Mouse (Mus musculus) MEL (cell line): ENCODE data around the gene Fads1. TPM values are rescaled to one million over a fixed set of nuclear protein-coding genes. Genes with fewer than 3 reads are reported as not detected.

Experiments used
- DNase-seq: peaks from one replicate; pipeline ENCODE4 v3.0.0; 2011; ENCODE audit warnings: low read depth, low spot score
- H3K27ac ChIP-seq: 2 replicates; pipeline ENCODE4 v1.5.1; 2012; ENCODE audit warnings: low read depth, mild to moderate bottlenecking, control low read depth, low read length, moderate library complexity; ENCODE audit not compliant: control insufficient read depth
- H3K27me3 ChIP-seq, 2 experiments: fragments of 150-350 bp in 1 of 2; sonication (generic) in 1 of 2; 2 replicates each; pipeline ENCODE4 v1.6.1; 2012; ENCODE audit warnings: low read length in 2 of 2, mild to moderate bottlenecking in 2 of 2, improper control_type of control experiment in 1 of 2, moderate library complexity in 1 of 2; ENCODE audit not compliant: insufficient read depth in 2 of 2, control insufficient read depth in 1 of 2
- H3K36me3 ChIP-seq, 2 experiments: 2 replicates each; pipeline ENCODE4 v1.6.1; 2012 to 2014; ENCODE audit warnings: low read length in 2 of 2, improper control_type of control experiment in 1 of 2, inconsistent platforms in 1 of 2, mild to moderate bottlenecking in 1 of 2; ENCODE audit not compliant: insufficient read depth in 2 of 2, control insufficient read depth in 1 of 2
- H3K4me1 ChIP-seq, 2 experiments: fragments of 150-350 bp in 1 of 2; sonication (generic) in 1 of 2; 2 replicates each; pipeline ENCODE4 v1.6.1; 2012; ENCODE audit warnings: low read length in 2 of 2, improper control_type of control experiment in 1 of 2, mild to moderate bottlenecking in 1 of 2; ENCODE audit not compliant: insufficient read depth in 2 of 2, control insufficient read depth in 1 of 2
- H3K4me3 ChIP-seq, 2 experiments: fragments of 150-350 bp in 1 of 2; sonication (generic) in 1 of 2; 2 replicates each; pipeline ENCODE4 v1.5.1; 2012; ENCODE audit warnings: low read depth in 2 of 2, low read length in 2 of 2, mild to moderate bottlenecking in 2 of 2, moderate library complexity in 2 of 2, control low read depth in 1 of 2, improper control_type of control experiment in 1 of 2; ENCODE audit not compliant: control insufficient read depth in 1 of 2, insufficient read depth in 1 of 2
- H3K79me2 ChIP-seq: 2 replicates; pipeline ENCODE4 v1.6.1; 2012; ENCODE audit warnings: mild to moderate bottlenecking, low read length, moderate library complexity; ENCODE audit not compliant: control insufficient read depth, poor library complexity, insufficient read depth
- H3K9ac ChIP-seq: 2 replicates; pipeline ENCODE4 v1.6.1; 2012; ENCODE audit warnings: low read depth, mild to moderate bottlenecking, control low read depth, low read length, moderate library complexity; ENCODE audit not compliant: control insufficient read depth, poor library complexity, severe bottlenecking
- H3K9me3 ChIP-seq: fragments of 150-350 bp; sonication (generic); replicated peaks from 2 replicates; pipeline ENCODE4 v1.6.1; 2012; ENCODE audit warnings: mild to moderate bottlenecking, low read length, improper control_type of control experiment, moderate library complexity; ENCODE audit not compliant: insufficient read depth
- BHLHE40 ChIP-seq: IDR thresholded peaks from 2 replicates; pipeline ENCODE4 v1.6.1; 2012; ENCODE audit warnings: low read depth, mild to moderate bottlenecking, inconsistent platforms, low read length, improper control_type of control experiment, borderline replicate concordance
- CHD1 ChIP-seq: IDR thresholded peaks from 2 replicates; pipeline ENCODE4 v1.6.1; 2012; ENCODE audit warnings: low read depth, mild to moderate bottlenecking, inconsistent platforms, low read length, improper control_type of control experiment
- CHD2 ChIP-seq: IDR thresholded peaks from 2 replicates; pipeline ENCODE4 v1.6.1; 2011; ENCODE audit warnings: low read length, improper control_type of control experiment
- CTCF ChIP-seq, 3 experiments: IDR thresholded peaks in 2 of 3; conservative IDR thresholded peaks in 1 of 3; 2 replicates each; pipeline ENCODE4 v1.5.1; 2011 to 2012; ENCODE audit warnings: low read length in 3 of 3, low read depth in 2 of 3, mild to moderate bottlenecking in 2 of 3, improper control_type of control experiment in 1 of 3, inconsistent platforms in 1 of 3, mixed read lengths in 1 of 3, moderate library complexity in 1 of 3; ENCODE audit not compliant: control insufficient read depth in 1 of 3, insufficient read depth in 1 of 3, poor library complexity in 1 of 3, severe bottlenecking in 1 of 3
- ELF1 ChIP-seq: IDR thresholded peaks from 2 replicates; pipeline ENCODE4 v1.6.1; 2014; ENCODE audit warnings: low read depth, mild to moderate bottlenecking, inconsistent platforms, low read length, improper control_type of control experiment, moderate library complexity
- ETS1 ChIP-seq: IDR thresholded peaks from 2 replicates; pipeline ENCODE4 v1.6.1; 2012; ENCODE audit warnings: low read depth, mild to moderate bottlenecking, inconsistent platforms, low read length, improper control_type of control experiment, moderate library complexity
- GABPA ChIP-seq: IDR thresholded peaks from 2 replicates; pipeline ENCODE4 v1.6.1; 2012; ENCODE audit warnings: low read depth, mild to moderate bottlenecking, inconsistent platforms, low read length, improper control_type of control experiment, moderate library complexity
- GATA1 ChIP-seq: IDR thresholded peaks from 2 replicates; pipeline ENCODE4 v1.6.1; 2011; ENCODE audit warnings: low read depth, low read length, improper control_type of control experiment
- HCFC1 ChIP-seq: IDR thresholded peaks from 2 replicates; pipeline ENCODE4 v1.6.1; 2012; ENCODE audit warnings: low read depth, mild to moderate bottlenecking, inconsistent platforms, low read length, improper control_type of control experiment, moderate library complexity
- KAT2A ChIP-seq: conservative IDR thresholded peaks from 2 replicates; pipeline ENCODE4 v1.6.1; 2012; ENCODE audit warnings: low read depth, low read length, improper control_type of control experiment, inconsistent platforms
- MAZ ChIP-seq: IDR thresholded peaks from 2 replicates; pipeline ENCODE4 v1.6.1; 2012; ENCODE audit warnings: low read depth, mild to moderate bottlenecking, inconsistent platforms, low read length, improper control_type of control experiment
- MEF2A ChIP-seq: IDR thresholded peaks from 2 replicates; pipeline ENCODE4 v1.6.1; 2014; ENCODE audit warnings: low read depth, mild to moderate bottlenecking, inconsistent platforms, low read length, improper control_type of control experiment; ENCODE audit not compliant: poor library complexity, insufficient replicate concordance, severe bottlenecking; ENCODE audit errors: extremely low read depth
- MYC ChIP-seq: IDR thresholded peaks from 2 replicates; pipeline ENCODE4 v1.6.1; 2011; ENCODE audit warnings: low read depth, mild to moderate bottlenecking, low read length, improper control_type of control experiment, moderate library complexity
- NRF1 ChIP-seq: IDR thresholded peaks from 2 replicates; pipeline ENCODE4 v1.6.1; 2014; ENCODE audit warnings: low read depth, mild to moderate bottlenecking, inconsistent platforms, low read length, improper control_type of control experiment, moderate library complexity; ENCODE audit not compliant: poor library complexity, insufficient read depth, severe bottlenecking
- POLR2A ChIP-seq, 2 experiments: IDR thresholded peaks; 2 replicates each; pipeline ENCODE4 v1.6.1; 2011 to 2012; ENCODE audit warnings: low read length in 2 of 2, mild to moderate bottlenecking in 2 of 2, control low read depth in 1 of 2, improper control_type of control experiment in 1 of 2, low read depth in 1 of 2, moderate library complexity in 1 of 2; ENCODE audit not compliant: control insufficient read depth in 1 of 2, insufficient read depth in 1 of 2, poor library complexity in 1 of 2
- RAD21 ChIP-seq: IDR thresholded peaks from 2 replicates; pipeline ENCODE4 v1.6.1; 2011; ENCODE audit warnings: mild to moderate bottlenecking, low read depth, low read length, improper control_type of control experiment
- RCOR1 ChIP-seq: IDR thresholded peaks from 2 replicates; pipeline ENCODE4 v1.6.1; 2012; ENCODE audit warnings: low read depth, mild to moderate bottlenecking, inconsistent platforms, low read length, improper control_type of control experiment
- SMC3 ChIP-seq: IDR thresholded peaks from 2 replicates; pipeline ENCODE4 v1.6.1; 2011; ENCODE audit warnings: low read depth, low read length, improper control_type of control experiment
- TBP ChIP-seq: IDR thresholded peaks from 2 replicates; pipeline ENCODE4 v1.8.0; 2011; ENCODE audit warnings: low read depth, low read length, improper control_type of control experiment
- TCF12 ChIP-seq: IDR thresholded peaks from 2 replicates; pipeline ENCODE4 v1.6.1; 2014; ENCODE audit warnings: low read depth, mild to moderate bottlenecking, inconsistent platforms, low read length, improper control_type of control experiment, moderate library complexity
- UBTF ChIP-seq: IDR thresholded peaks from 2 replicates; pipeline ENCODE4 v1.6.1; 2012; ENCODE audit warnings: low read depth, mild to moderate bottlenecking, inconsistent platforms, low read length, improper control_type of control experiment, moderate library complexity, borderline replicate concordance; ENCODE audit not compliant: insufficient read depth
- USF2 ChIP-seq, 2 experiments: IDR thresholded peaks; 2 replicates each; pipeline ENCODE4 v1.6.1; 2011 to 2012; ENCODE audit warnings: improper control_type of control experiment in 2 of 2, low read length in 2 of 2, borderline replicate concordance in 1 of 2, inconsistent platforms in 1 of 2, low read depth in 1 of 2, mild to moderate bottlenecking in 1 of 2; ENCODE audit not compliant: insufficient read depth in 1 of 2
- ZKSCAN1 ChIP-seq: IDR thresholded peaks from 2 replicates; pipeline ENCODE4 v1.6.1; 2012; ENCODE audit warnings: low read depth, mild to moderate bottlenecking, inconsistent platforms, low read length, improper control_type of control experiment, moderate library complexity
- polyA plus RNA-seq, 2 experiments: library from polyadenylated mRNA; stranded (reverse) in 1 of 2; unstranded in 1 of 2; fragments of >175 nt in 1 of 2; fragments of >200 nt in 1 of 2; gene quantifications; 2 replicates each; pipeline versions ENCODE4 v1.2.1 to v1.2.4; 2012; ENCODE audit warnings: low replicate concordance in 2 of 2, low read depth in 1 of 2; ENCODE audit not compliant: insufficient read length in 2 of 2, insufficient read depth in 1 of 2, missing spikeins in 1 of 2
- total RNA-seq: library from RNA; depleted of rRNA; stranded (reverse); fragments of 300-350 nt; gene quantifications from 2 replicates; pipeline ENCODE4 v1.2.3, GENCODE M21; 2012

The Fads1 gene
- total and polyA plus RNA-seq, 3 experiments, result 36.7 to 69.7 TPM; not detected in 1

GRCm38 (mm10) chr19:10224637-10225453 lies 42.2 kb downstream of the Fads1 start:
- no peak for TF ChIP-seq SMC3
- TF ChIP-seq KAT2A, result no peak
- no peak for TF ChIP-seq USF2 (IDR thresholded peaks at IDR 0.05; ENCODE audit: borderline replicate concordance in 1 of 2, insufficient read depth in 1 of 2, low read depth in 1 of 2, low read length in 2 of 2)
- TF ChIP-seq MEF2A, result no peak
- no peak for TF ChIP-seq MYC
- TF ChIP-seq CTCF (IDR thresholded peaks at IDR 0.05 in 2 of 3, conservative IDR thresholded peaks at IDR 0.05 in 1 of 3; ENCODE audit: control insufficient read depth in 1 of 3, insufficient read depth in 1 of 3, low read depth in 2 of 3, low read length in 3 of 3, poor library complexity in 1 of 3, severe bottlenecking in 1 of 3), result no peak
- no peaks in the 10 kb centered on the region for H3K79me2 ChIP-seq
- H3K9ac ChIP-seq, result no peak overlapping the region
- H3K4me3 ChIP-seq, result no peak overlapping the region
- peaks cover 0 to 3% of the 10 kb centered on the region in 2 experiments; a peak in 1 of 4 replicates for H3K4me1 ChIP-seq
- H3K9me3 ChIP-seq, result no peaks in the 10 kb centered on the region
- H3K36me3 ChIP-seq, result no peaks in the 10 kb centered on the region
- DNase-seq, result no peak
- H3K27me3 ChIP-seq, result no peaks in the 10 kb centered on the region
- H3K27ac ChIP-seq, result no peak overlapping the region

GRCm38 (mm10) chr19:10225767-10226166 lies 43.1 kb downstream of the Fads1 start:
- Histone ChIP-seq H3K4me3 (no peak overlapping the region), H3K79me2 (no peaks in the 10 kb centered on the region), H3K27ac (no peak overlapping the region), H3K9me3 (no peaks in the 10 kb centered on the region), H3K27me3 (no peaks in the 10 kb centered on the region), H3K36me3 (no peaks in the 10 kb centered on the region), H3K4me1 (peaks cover 0 to 3% of the 10 kb centered on the region in 2 experiments; a peak in 1 of 4 replicates), H3K9ac (no peak overlapping the region)
- DNase-seq, result no peak
- TF ChIP-seq NRF1 (no peak), CHD2 (no peak), HCFC1 (no peak), RCOR1 (no peak), KAT2A (no peak), MAZ (no peak), GABPA (no peak), BHLHE40 (no peak), ELF1 (no peak), USF2 (IDR thresholded peaks at IDR 0.05; ENCODE audit: borderline replicate concordance in 1 of 2, insufficient read depth in 1 of 2, low read depth in 1 of 2, low read length in 2 of 2) (no peak), ETS1 (no peak), TCF12 (no peak), CHD1 (no peak), RAD21 (no peak), GATA1 (no peak), ZKSCAN1 (no peak), TBP (no peak), UBTF (no peak), POLR2A (IDR thresholded peaks at IDR 0.05; ENCODE audit: control insufficient read depth in 1 of 2, insufficient read depth in 1 of 2, low read depth in 1 of 2, low read length in 2 of 2, poor library complexity in 1 of 2) (no peak)
- TF ChIP-seq, all 39 proteins: peak for 0
